Mouse (Mus musculus): Measurements from ENCODE around the gene Oxld1. TPM values are rescaled to one million over a fixed set of nuclear protein-coding genes. Genes with fewer than 3 reads are reported as not detected.

The Oxld1 gene
- polyA plus RNA-seq, 1 experiment, result 49.3 TPM

DNA sequence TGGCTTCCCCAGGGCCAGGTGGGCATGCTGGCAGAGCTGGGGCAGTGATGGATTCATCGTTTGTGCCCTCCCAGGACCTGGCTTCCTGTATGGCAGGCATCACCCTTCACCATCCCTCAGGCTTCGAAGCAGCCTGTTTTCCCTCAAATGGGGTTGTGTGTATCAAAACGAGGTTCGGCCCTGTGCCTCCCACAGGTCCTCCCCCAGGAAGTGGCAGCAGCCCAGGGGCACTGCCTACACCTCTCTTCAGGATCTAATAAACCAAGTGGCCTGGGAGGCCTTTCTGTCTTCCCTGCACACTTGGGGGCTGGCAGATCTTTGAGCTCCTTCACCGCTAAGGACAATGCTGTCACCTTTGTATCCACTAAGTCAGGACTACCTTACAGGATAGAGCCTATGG is 41.0 kb upstream of the Oxld1 start:
- TF ChIP-seq CTCF (conservative IDR thresholded peaks at IDR 0.05; ENCODE audit: insufficient read depth, insufficient read length, low read depth, low read length) (no peak), POLR2A (IDR thresholded peaks at IDR 0.05; ENCODE audit: low read depth, low read length) (no peak)

GRCm38 (mm10) chr11:120498226-120498625 is 40.4 kb upstream of the Oxld1 start:
- TF ChIP-seq POLR2A (IDR thresholded peaks at IDR 0.05; ENCODE audit: low read depth, low read length), result no peak
- TF ChIP-seq CTCF (conservative IDR thresholded peaks at IDR 0.05; ENCODE audit: insufficient read depth, insufficient read length, low read depth, low read length), result no peak
- H3K4me3 ChIP-seq (ENCODE audit: insufficient read depth, low read depth, low read length), result no peak overlapping the region
- H3K4me1 ChIP-seq (ENCODE audit: control insufficient read depth, insufficient read depth, low read length), result peaks cover 23% of the 10 kb centered on the region
- 70% methylated on average over 12 of the region's 12 CpGs for WGBS
- no peak for DNase-seq
- H3K27me3 ChIP-seq (replicated peaks; ENCODE audit: control insufficient read depth, insufficient read depth, low read length), result no peaks in the 10 kb centered on the region
- 0 out of 2 replicates have a peak overlapping the region, but pooled peaks have one; percentile 12 for H3K27ac ChIP-seq (ENCODE audit: insufficient read depth, low read depth, low read length)
- H3K36me3 ChIP-seq (ENCODE audit: control insufficient read depth, insufficient read depth, low read length), result peaks cover 4% of the 10 kb centered on the region; the same call in 1 of the 2 replicates

More for the DNA sequence above, 41.0 kb upstream of the Oxld1 start:
- no peak overlapping the region for H3K27ac ChIP-seq (ENCODE audit: insufficient read depth, low read depth, low read length)
- H3K4me1 ChIP-seq (ENCODE audit: control insufficient read depth, insufficient read depth, low read length), result peaks cover 23% of the 10 kb centered on the region
- peaks cover 4% of the 10 kb centered on the region; the same call in 1 of the 2 replicates for H3K36me3 ChIP-seq (ENCODE audit: control insufficient read depth, insufficient read depth, low read length)
- no peak for DNase-seq
- 54% methylated on average over 5 of the region's 5 CpGs for WGBS
- no peaks in the 10 kb centered on the region for H3K27me3 ChIP-seq (replicated peaks; ENCODE audit: control insufficient read depth, insufficient read depth, low read length)
- H3K4me3 ChIP-seq (ENCODE audit: insufficient read depth, low read depth, low read length), result no peak overlapping the region

GRCm38 (mm10) chr11:120497436-120497835 is 39.6 kb upstream of the Oxld1 start:
- WGBS, result 85% methylated on average over 3 of the region's 3 CpGs
- H3K36me3 ChIP-seq (ENCODE audit: control insufficient read depth, insufficient read depth, low read length), result peaks cover 4% of the 10 kb centered on the region; the same call in 1 of the 2 replicates
- no peak for DNase-seq
- H3K4me3 ChIP-seq (ENCODE audit: insufficient read depth, low read depth, low read length), result no peak overlapping the region
- H3K4me1 ChIP-seq (ENCODE audit: control insufficient read depth, insufficient read depth, low read length), result peaks cover 23% of the 10 kb centered on the region
- H3K27me3 ChIP-seq (replicated peaks; ENCODE audit: control insufficient read depth, insufficient read depth, low read length), result no peaks in the 10 kb centered on the region
- TF ChIP-seq CTCF (conservative IDR thresholded peaks at IDR 0.05; ENCODE audit: insufficient read depth, insufficient read length, low read depth, low read length) (no peak), POLR2A (IDR thresholded peaks at IDR 0.05; ENCODE audit: low read depth, low read length) (no peak)
- 0 out of 2 replicates have a peak overlapping the region, but pooled peaks have one; percentile 12 for H3K27ac ChIP-seq (ENCODE audit: insufficient read depth, low read depth, low read length)

DNA sequence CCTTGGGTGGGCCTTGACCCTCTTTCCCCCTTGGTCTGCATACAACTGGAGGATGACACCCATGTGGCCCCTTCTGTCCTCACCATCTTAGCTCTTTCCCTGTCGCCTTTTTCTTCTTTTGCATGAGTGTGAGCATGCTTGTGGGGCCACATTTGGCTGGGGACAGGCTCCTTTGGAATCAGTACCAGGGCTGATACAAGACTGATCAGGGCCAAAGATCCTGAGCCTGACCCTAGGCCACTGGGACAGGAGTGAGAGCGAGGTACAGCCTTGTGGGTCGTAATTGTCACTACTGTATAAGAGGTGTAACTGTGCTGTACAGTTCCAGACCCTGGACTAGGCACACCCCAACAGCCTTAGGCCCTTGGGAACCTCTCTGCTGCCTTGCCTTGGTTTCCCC is 36.0 kb upstream of the Oxld1 start:
- WGBS, result 74% methylated on average over 3 of the region's 3 CpGs
- Histone ChIP-seq H3K4me1 (ENCODE audit: control insufficient read depth, insufficient read depth, low read length) (peaks cover 21% of the 10 kb centered on the region), H3K27ac (ENCODE audit: insufficient read depth, low read depth, low read length) (peak overlapping the region; percentile 57; the same call in 1 of the 2 replicates), H3K27me3 (replicated peaks; ENCODE audit: control insufficient read depth, insufficient read depth, low read length) (no peaks in the 10 kb centered on the region), H3K36me3 (ENCODE audit: control insufficient read depth, insufficient read depth, low read length) (peaks cover 4% of the 10 kb centered on the region; the same call in 1 of the 2 replicates), H3K4me3 (ENCODE audit: insufficient read depth, low read depth, low read length) (peak overlapping the region; percentile 87; the same call in 1 of the 2 replicates)
- TF ChIP-seq CTCF (conservative IDR thresholded peaks at IDR 0.05; ENCODE audit: insufficient read depth, insufficient read length, low read depth, low read length) (no peak), POLR2A (IDR thresholded peaks at IDR 0.05; ENCODE audit: low read depth, low read length) (no peak)
- DNase-seq, result no peak

DNA sequence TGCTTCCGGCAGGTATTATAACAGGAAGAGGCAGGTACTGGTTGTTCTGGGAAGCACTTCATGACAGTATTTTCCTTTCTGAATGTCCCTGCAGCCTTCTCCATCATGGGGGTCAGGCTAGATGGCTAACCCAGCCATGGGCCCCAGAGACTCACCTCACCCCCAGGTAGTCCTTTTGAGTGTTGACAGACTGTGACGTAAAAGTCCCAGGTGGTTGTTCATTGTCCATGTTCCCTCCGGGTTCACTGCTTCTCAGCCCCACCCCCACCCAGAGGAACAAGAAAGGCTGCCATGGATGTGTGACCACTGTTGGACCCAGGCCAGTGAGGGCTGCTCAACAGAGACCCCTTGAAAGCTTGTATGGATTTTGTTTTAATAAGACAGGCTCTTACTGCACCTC is 35.5 kb upstream of the Oxld1 start:
- Histone ChIP-seq H3K36me3 (ENCODE audit: control insufficient read depth, insufficient read depth, low read length) (peaks cover 4% of the 10 kb centered on the region; the same call in 1 of the 2 replicates), H3K4me1 (ENCODE audit: control insufficient read depth, insufficient read depth, low read length) (peaks cover 21% of the 10 kb centered on the region), H3K27me3 (replicated peaks; ENCODE audit: control insufficient read depth, insufficient read depth, low read length) (no peaks in the 10 kb centered on the region), H3K27ac (ENCODE audit: insufficient read depth, low read depth, low read length) (peak overlapping the region; percentile 82), H3K4me3 (ENCODE audit: insufficient read depth, low read depth, low read length) (peak overlapping the region; percentile 87)
- peak; percentile 50 for DNase-seq
- WGBS, result 18% methylated on average over 3 of the region's 3 CpGs
- TF ChIP-seq CTCF (conservative IDR thresholded peaks at IDR 0.05; ENCODE audit: insufficient read depth, insufficient read length, low read depth, low read length) (no peak), POLR2A (IDR thresholded peaks at IDR 0.05; ENCODE audit: low read depth, low read length) (no peak)

DNA sequence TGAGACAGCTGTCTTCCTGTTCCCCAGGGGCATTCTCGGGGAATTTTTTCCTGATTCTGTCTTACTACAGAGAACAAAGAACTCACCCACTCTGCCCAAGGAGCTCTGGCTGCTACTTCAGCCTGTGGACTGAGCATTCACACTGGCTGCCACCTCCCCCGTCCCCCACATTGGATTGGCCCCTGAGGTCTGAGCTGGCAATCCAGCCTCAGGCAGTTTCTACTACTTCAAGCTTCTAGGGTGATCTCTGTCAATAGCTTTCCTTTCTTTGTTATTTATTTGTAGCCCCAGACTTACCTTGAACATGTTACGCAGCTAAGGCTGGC is 35.0 kb upstream of the Oxld1 start:
- TF ChIP-seq CTCF (conservative IDR thresholded peaks at IDR 0.05; ENCODE audit: insufficient read depth, insufficient read length, low read depth, low read length) (no peak), POLR2A (IDR thresholded peaks at IDR 0.05; ENCODE audit: low read depth, low read length) (no peak)
- Histone ChIP-seq H3K4me3 (ENCODE audit: insufficient read depth, low read depth, low read length) (peak overlapping the region; percentile 87), H3K27me3 (replicated peaks; ENCODE audit: control insufficient read depth, insufficient read depth, low read length) (no peaks in the 10 kb centered on the region), H3K36me3 (ENCODE audit: control insufficient read depth, insufficient read depth, low read length) (peaks cover 4% of the 10 kb centered on the region; the same call in 1 of the 2 replicates), H3K27ac (ENCODE audit: insufficient read depth, low read depth, low read length) (peak overlapping the region; percentile 82), H3K4me1 (ENCODE audit: control insufficient read depth, insufficient read depth, low read length) (peaks cover 21% of the 10 kb centered on the region)
- DNase-seq, result no peak
- 10% methylated on average over 3 of the region's 3 CpGs for WGBS

- H3K4me1 ChIP-seq (ENCODE audit: control insufficient read depth, insufficient read depth, low read length), result peaks cover 21% of the 10 kb centered on the region
- H3K27ac ChIP-seq (ENCODE audit: insufficient read depth, low read depth, low read length), result peak overlapping the region; percentile 82
- WGBS, result under 1% methylated on average over 48 of the region's 48 CpGs
- H3K4me3 ChIP-seq (ENCODE audit: insufficient read depth, low read depth, low read length), result peak overlapping the region; percentile 87
- H3K27me3 ChIP-seq (replicated peaks; ENCODE audit: control insufficient read depth, insufficient read depth, low read length), result no peaks in the 10 kb centered on the region
- peaks cover 4% of the 10 kb centered on the region; the same call in 1 of the 2 replicates for H3K36me3 ChIP-seq (ENCODE audit: control insufficient read depth, insufficient read depth, low read length)
- peak; percentile 55 for TF ChIP-seq CTCF (conservative IDR thresholded peaks at IDR 0.05; ENCODE audit: insufficient read depth, insufficient read length, low read depth, low read length)
- TF ChIP-seq POLR2A (IDR thresholded peaks at IDR 0.05; ENCODE audit: low read depth, low read length), result no peak
- DNase-seq, result peak; percentile 79
These were observed 34.4 kb upstream of the Oxld1 start for GRCm38 (mm10) chr11:120492024-120492877.

Data from kidney, adult 2 months (tissue).